Mouse (Mus musculus): Measurements from ENCODE around the gene Fgfr2. TPM values are rescaled to one million over a fixed set of nuclear protein-coding genes. Genes with fewer than 3 reads are reported as not detected.

The Fgfr2 gene
- total RNA-seq, 1 experiment = 37.5 TPM

DNA sequence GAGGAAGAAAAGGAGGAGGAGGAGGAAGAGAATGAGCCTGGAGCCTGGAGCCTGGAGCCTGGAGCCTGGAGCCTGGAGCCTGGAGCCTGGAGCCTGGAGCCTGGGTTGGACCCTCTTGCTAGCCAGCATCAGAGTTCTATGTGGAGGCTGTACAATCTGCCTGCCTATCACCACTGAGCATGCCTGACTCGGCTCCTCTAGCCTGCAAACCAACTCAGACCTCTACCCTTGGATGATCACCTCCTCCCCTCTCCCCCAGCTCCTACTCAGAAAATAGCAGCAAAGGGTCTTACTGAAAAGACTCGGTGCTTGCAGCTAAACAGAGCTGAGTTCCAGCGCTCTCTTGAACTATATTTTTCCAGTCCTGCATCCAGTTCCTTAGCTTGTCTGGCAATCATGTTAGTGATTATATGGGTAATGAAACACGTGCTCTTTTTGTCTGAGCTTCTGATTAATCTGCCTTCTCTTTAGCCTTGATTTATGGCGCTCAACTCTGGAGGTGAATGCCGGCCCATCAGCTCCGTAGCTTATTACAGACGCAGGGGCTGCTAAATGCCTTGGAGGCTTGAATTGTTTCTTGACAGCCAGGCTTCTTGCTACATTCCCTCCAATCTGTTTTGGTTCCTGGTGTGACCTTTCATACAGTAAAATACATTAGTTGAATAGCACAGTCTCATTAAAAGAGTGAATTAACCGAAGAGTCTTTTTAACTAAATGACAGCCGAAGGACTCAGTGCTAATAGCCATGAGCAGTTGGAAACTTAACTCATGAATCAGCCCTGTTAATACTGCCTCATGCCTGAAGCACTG, 1345.5 kb downstream of the Fgfr2 start:
- no peak for TF ChIP-seq ZNF384 (IDR thresholded peaks at IDR 0.05; ENCODE audit: low read depth, low read length)
- TF ChIP-seq ZC3H11A (IDR thresholded peaks at IDR 0.05; ENCODE audit: borderline replicate concordance, low read depth, low read length) = no peak
- TF ChIP-seq MAFK (IDR thresholded peaks at IDR 0.05; ENCODE audit: insufficient read depth, low read depth, low read length) = no peak
- TF ChIP-seq HCFC1 (IDR thresholded peaks at IDR 0.05; ENCODE audit: borderline replicate concordance, insufficient read depth, low read length) = no peak
- no peak for TF ChIP-seq CHD2 (IDR thresholded peaks at IDR 0.05; ENCODE audit: low read depth, low read length)
- H3K4me3 ChIP-seq (ENCODE audit: insufficient read depth in 1 of 2, low read depth in 1 of 2, low read length in 2 of 2, poor library complexity in 1 of 2, severe bottlenecking in 1 of 2) = no peak overlapping the region
- in situ Hi-C loops (cut with MboI; ENCODE audit: low sequenced_read_pairs in 2 of 2, unreplicated experiment in 2 of 2) = no loop called here
- H3K4me1 ChIP-seq (ENCODE audit: control insufficient read depth in 2 of 2, insufficient read depth in 2 of 2, low read length in 2 of 2, poor library complexity in 1 of 2) = peaks cover 0 to 3% of the 10 kb centered on the region in 2 experiments; a peak in 1 of 4 replicates
- H3K9ac ChIP-seq (ENCODE audit: insufficient read depth, low read depth, low read length, poor library complexity, severe bottlenecking) = no peak overlapping the region
- no peaks in the 10 kb centered on the region for H3K36me3 ChIP-seq (ENCODE audit: control insufficient read depth, insufficient read depth, low read length, poor library complexity, severe bottlenecking)
- H3K27ac ChIP-seq (ENCODE audit: insufficient read depth, low read depth, low read length, poor library complexity, severe bottlenecking) = no peak overlapping the region
- no peak for DNase-seq (ENCODE audit: low read depth, low spot score)
- H3K9me3 ChIP-seq (ENCODE audit: control insufficient read depth, insufficient read depth, low read depth, low read length) = no peaks in the 10 kb centered on the region

DNA sequence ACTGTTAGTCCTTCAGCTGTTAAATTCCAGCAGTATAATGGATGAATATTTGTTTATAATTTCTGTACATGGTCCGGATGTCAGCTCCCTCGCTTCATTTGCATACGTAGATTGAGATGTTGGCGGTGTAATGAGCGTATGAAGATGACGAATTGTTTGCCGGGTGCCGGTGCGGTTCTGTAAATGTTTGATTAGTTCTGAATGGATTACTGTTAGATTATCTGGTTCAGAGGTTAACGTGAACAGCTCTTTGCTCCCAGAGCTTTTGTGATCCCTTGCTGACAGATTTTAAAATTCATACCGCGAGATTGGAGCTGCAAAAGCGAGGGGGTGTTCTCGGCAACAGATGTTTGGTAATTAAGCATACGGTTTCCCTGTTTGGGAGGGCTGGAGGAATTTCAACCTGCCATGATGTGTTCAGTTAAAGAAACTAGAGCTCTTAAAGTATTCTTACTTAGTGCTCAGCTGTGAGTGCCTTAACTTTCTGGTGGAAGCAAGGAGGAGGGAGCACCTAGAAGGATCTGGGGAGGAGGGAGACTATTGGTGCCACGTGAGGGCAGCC, 1346.9 kb downstream of the Fgfr2 start:
- Histone ChIP-seq H3K4me1 (ENCODE audit: control insufficient read depth in 2 of 2, insufficient read depth in 2 of 2, low read length in 2 of 2, poor library complexity in 1 of 2) (peaks cover 0 to 3% of the 10 kb centered on the region in 2 experiments; a peak in 1 of 4 replicates), H3K27ac (ENCODE audit: insufficient read depth, low read depth, low read length, poor library complexity, severe bottlenecking) (no peak overlapping the region), H3K9me3 (ENCODE audit: control insufficient read depth, insufficient read depth, low read depth, low read length) (no peaks in the 10 kb centered on the region), H3K4me3 (ENCODE audit: insufficient read depth in 1 of 2, low read depth in 1 of 2, low read length in 2 of 2, poor library complexity in 1 of 2, severe bottlenecking in 1 of 2) (no peak overlapping the region), H3K36me3 (ENCODE audit: control insufficient read depth, insufficient read depth, low read length, poor library complexity, severe bottlenecking) (no peaks in the 10 kb centered on the region), H3K9ac (ENCODE audit: insufficient read depth, low read depth, low read length, poor library complexity, severe bottlenecking) (no peak overlapping the region)
- DNase-seq (ENCODE audit: low read depth, low spot score) = no peak
- TF ChIP-seq CHD2 (IDR thresholded peaks at IDR 0.05; ENCODE audit: low read depth, low read length) (no peak), ZC3H11A (IDR thresholded peaks at IDR 0.05; ENCODE audit: borderline replicate concordance, low read depth, low read length) (no peak), HCFC1 (IDR thresholded peaks at IDR 0.05; ENCODE audit: borderline replicate concordance, insufficient read depth, low read length) (no peak), ZNF384 (IDR thresholded peaks at IDR 0.05; ENCODE audit: low read depth, low read length) (no peak), MAFK (IDR thresholded peaks at IDR 0.05; ENCODE audit: insufficient read depth, low read depth, low read length) (no peak)
- in situ Hi-C loops (cut with MboI; ENCODE audit: low sequenced_read_pairs in 2 of 2, unreplicated experiment in 2 of 2) = no loop called here

DNA sequence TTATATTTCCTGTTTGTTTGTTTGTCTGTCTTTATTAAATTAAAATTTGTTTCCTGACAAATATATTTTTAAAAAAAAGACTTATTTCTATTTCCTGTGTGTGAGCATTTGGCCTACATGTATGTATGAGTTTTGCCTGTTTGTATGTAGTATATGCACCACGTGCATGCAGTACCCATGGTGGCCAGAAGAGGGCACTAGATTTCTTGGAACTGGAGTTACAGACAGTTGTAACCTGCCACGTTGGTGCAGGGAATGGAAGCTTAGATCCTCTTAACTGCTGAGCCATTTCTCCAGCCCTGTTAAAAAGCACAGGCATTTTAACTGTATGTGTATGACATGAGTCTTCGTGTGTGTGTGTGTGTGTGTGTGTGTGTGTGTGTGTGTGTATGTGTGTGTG, 1365.2 kb downstream of the Fgfr2 start:
- DNase-seq (ENCODE audit: low read depth, low spot score) = peak; percentile 30
- TF ChIP-seq CHD2 (IDR thresholded peaks at IDR 0.05; ENCODE audit: low read depth, low read length) (no peak), HCFC1 (IDR thresholded peaks at IDR 0.05; ENCODE audit: borderline replicate concordance, insufficient read depth, low read length) (no peak), ZC3H11A (IDR thresholded peaks at IDR 0.05; ENCODE audit: borderline replicate concordance, low read depth, low read length) (0 out of 2 replicates have a peak, but pooled peaks have one; percentile 11), MAFK (IDR thresholded peaks at IDR 0.05; ENCODE audit: insufficient read depth, low read depth, low read length) (no peak)
- H3K36me3 ChIP-seq (ENCODE audit: control insufficient read depth, insufficient read depth, low read length, poor library complexity, severe bottlenecking) = no peaks in the 10 kb centered on the region
- no peaks in the 10 kb centered on the region for H3K9me3 ChIP-seq (ENCODE audit: control insufficient read depth, insufficient read depth, low read depth, low read length)
- H3K27ac ChIP-seq (ENCODE audit: insufficient read depth, low read depth, low read length, poor library complexity, severe bottlenecking) = no peak overlapping the region
- H3K4me3 ChIP-seq (ENCODE audit: insufficient read depth in 1 of 2, low read depth in 1 of 2, low read length in 2 of 2, poor library complexity in 1 of 2, severe bottlenecking in 1 of 2) = no peak overlapping the region
- no peak overlapping the region for H3K9ac ChIP-seq (ENCODE audit: insufficient read depth, low read depth, low read length, poor library complexity, severe bottlenecking)
- no peaks in the 10 kb centered on the region for H3K4me1 ChIP-seq (ENCODE audit: control insufficient read depth in 2 of 2, insufficient read depth in 2 of 2, low read length in 2 of 2, poor library complexity in 1 of 2)
- in situ Hi-C loops (cut with MboI; ENCODE audit: low sequenced_read_pairs in 2 of 2, unreplicated experiment in 2 of 2) = no loop called here

DNA sequence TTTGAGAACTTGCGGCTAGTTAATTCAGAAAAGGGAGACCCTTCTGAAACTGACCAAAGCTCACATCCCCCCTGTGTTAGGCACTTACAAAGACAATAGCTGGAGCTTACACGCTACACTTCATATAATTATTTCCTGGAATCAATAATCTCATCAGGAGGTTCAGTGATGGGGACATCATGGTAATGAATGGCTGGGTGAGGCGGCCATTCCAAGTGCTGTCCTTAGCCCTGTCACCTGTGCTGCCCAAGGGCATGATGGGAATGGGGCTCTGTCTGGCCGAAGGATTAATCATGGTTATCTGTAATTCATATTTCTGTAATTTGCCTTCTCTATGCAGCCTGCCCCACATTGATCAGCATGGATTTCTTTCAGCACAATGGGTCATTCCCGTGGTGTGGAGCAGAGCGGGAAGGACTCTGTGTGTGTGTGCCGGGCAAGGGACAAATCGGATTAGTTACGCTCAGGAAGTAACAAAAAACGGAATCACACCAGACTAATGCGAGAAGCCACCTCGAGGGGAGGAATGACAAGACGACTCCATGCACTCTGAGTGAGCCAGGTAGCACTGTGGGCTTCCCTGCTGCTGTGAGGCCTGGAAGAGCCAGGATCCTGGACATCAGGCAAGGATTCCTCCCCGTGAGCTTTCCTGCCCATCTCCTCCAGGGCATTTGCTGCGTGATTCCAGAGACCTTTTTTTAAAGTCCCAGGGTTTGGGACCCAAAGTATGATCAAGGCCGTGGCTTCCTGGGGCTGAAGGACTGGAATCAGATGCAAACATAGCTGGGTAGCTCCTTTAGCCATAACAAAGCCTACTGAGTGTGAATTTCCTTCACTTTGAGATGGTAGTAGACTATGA, 1375.8 kb downstream of the Fgfr2 start:
- no peak overlapping the region for H3K4me3 ChIP-seq (ENCODE audit: insufficient read depth in 1 of 2, low read depth in 1 of 2, low read length in 2 of 2, poor library complexity in 1 of 2, severe bottlenecking in 1 of 2)
- no peaks in the 10 kb centered on the region for H3K4me1 ChIP-seq (ENCODE audit: control insufficient read depth in 2 of 2, insufficient read depth in 2 of 2, low read length in 2 of 2, poor library complexity in 1 of 2)
- DNase-seq (ENCODE audit: low read depth, low spot score) = no peak
- H3K9me3 ChIP-seq (ENCODE audit: control insufficient read depth, insufficient read depth, low read depth, low read length) = no peaks in the 10 kb centered on the region
- H3K9ac ChIP-seq (ENCODE audit: insufficient read depth, low read depth, low read length, poor library complexity, severe bottlenecking) = no peak overlapping the region
- TF ChIP-seq MAFK (IDR thresholded peaks at IDR 0.05; ENCODE audit: insufficient read depth, low read depth, low read length) (no peak), ZNF384 (IDR thresholded peaks at IDR 0.05; ENCODE audit: low read depth, low read length) (no peak), ZC3H11A (IDR thresholded peaks at IDR 0.05; ENCODE audit: borderline replicate concordance, low read depth, low read length) (no peak), HCFC1 (IDR thresholded peaks at IDR 0.05; ENCODE audit: borderline replicate concordance, insufficient read depth, low read length) (no peak), CHD2 (IDR thresholded peaks at IDR 0.05; ENCODE audit: low read depth, low read length) (no peak)
- no peaks in the 10 kb centered on the region for H3K36me3 ChIP-seq (ENCODE audit: control insufficient read depth, insufficient read depth, low read length, poor library complexity, severe bottlenecking)
- H3K27ac ChIP-seq (ENCODE audit: insufficient read depth, low read depth, low read length, poor library complexity, severe bottlenecking) = no peak overlapping the region
- in situ Hi-C loops (cut with MboI; ENCODE audit: low sequenced_read_pairs in 2 of 2, unreplicated experiment in 2 of 2) = no loop called here
